Mouse (Mus musculus): ENCODE measurements at regions not wholly inside any gene's neighbourhood (a gene's known extent, or its start where the extent isn't known, plus 50 kb on each side); places are given as distances from the start of the nearest gene placed in this dataset.

- Histone ChIP-seq H3K4me3 (no peak overlapping the region), H3K36me3 (no peaks in the 10 kb centered on the region), H3K4me1 (no peaks in the 10 kb centered on the region), H3K27me3 (no peaks in the 10 kb centered on the region), H3K27ac (no peak overlapping the region), H3K4me2 (no peak overlapping the region), H3K9ac (no peak overlapping the region), H3K9me3 (no peaks in the 10 kb centered on the region)
- WGBS = 66% methylated on average over 4 of the region's 4 CpGs
- no peak for ATAC-seq (ENCODE audit: borderline replicate concordance, extremely low read depth, low FRiP score, low TSS enrichment)
These were observed 342.4 kb upstream of the Kirrel3 start for GRCm38 (mm10) chr9:34143131-34143795.

DNA sequence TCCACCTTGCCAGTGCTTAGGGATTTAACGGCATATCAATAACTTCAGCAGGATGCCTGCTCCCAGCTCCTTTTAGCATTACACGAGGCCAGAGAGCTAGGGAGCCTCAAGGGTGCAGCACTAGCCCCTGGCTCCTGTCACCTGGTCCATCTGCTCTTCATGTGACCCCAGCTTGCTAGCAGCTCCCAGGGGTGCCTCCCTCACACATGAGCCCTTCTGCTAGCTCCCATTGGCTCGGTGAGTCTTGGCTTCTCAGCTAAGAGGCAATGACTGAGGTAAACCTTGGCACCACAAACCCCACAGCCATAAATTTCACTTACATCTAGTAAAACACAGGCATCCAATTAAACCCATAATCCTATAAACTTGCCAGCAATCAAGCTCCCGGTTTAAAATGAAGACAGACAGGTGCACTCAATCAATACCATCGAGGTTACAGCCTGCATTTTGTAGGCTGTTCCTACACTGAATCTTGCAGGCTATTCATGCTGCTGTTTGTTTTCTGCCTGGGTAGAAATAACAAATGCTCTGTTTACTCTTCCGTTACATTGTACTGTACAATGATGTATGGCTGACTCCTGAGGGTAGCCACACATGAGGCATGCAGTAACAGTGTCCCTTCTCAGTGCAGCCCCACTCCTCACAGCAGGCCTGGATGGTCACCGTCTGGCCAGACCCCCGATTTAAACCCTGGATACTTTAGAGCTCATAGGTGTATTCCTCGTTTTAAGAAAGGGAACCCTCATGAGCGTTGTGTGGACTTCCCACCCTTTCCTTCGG, 330.3 kb upstream of the Kirrel3 start:
- Histone ChIP-seq H3K4me3 (no peak overlapping the region), H3K4me1 (no peaks in the 10 kb centered on the region), H3K9me3 (no peaks in the 10 kb centered on the region), H3K27me3 (no peaks in the 10 kb centered on the region), H3K4me2 (no peak overlapping the region), H3K36me3 (no peaks in the 10 kb centered on the region), H3K9ac (no peak overlapping the region), H3K27ac (no peak overlapping the region)
- no peak for ATAC-seq (ENCODE audit: borderline replicate concordance, extremely low read depth, low FRiP score, low TSS enrichment)
- 51% methylated on average over 11 of the region's 11 CpGs for WGBS

DNA sequence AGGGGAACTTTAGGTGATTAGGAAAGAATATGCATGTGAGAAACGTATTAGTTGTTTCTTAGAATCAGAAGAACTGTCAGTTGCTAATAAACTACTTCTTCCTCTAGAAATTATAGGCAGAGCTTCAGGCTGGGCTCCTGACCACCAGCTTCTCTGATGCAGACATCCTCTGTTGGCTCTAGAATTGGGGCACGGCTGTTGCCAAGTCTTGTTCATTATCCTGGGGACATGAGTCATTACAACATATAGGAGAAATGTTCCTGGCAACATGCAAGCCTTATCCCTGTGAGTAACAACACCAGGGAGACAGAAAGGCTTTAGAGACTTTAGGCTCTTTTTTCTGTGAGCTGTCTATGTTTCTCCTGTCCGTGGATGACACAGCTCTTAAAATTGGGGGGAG, 329.1 kb upstream of the Kirrel3 start:
- no peak overlapping the region for H3K4me3 ChIP-seq
- no peak overlapping the region for H3K9ac ChIP-seq
- H3K9me3 ChIP-seq = no peaks in the 10 kb centered on the region
- H3K4me1 ChIP-seq = no peaks in the 10 kb centered on the region
- no peak overlapping the region for H3K4me2 ChIP-seq
- WGBS = 57% methylated on average over 3 of the region's 3 CpGs
- no peaks in the 10 kb centered on the region for H3K27me3 ChIP-seq
- no peak overlapping the region for H3K27ac ChIP-seq
- H3K36me3 ChIP-seq = no peaks in the 10 kb centered on the region
- ATAC-seq (ENCODE audit: borderline replicate concordance, extremely low read depth, low FRiP score, low TSS enrichment) = no peak

DNA sequence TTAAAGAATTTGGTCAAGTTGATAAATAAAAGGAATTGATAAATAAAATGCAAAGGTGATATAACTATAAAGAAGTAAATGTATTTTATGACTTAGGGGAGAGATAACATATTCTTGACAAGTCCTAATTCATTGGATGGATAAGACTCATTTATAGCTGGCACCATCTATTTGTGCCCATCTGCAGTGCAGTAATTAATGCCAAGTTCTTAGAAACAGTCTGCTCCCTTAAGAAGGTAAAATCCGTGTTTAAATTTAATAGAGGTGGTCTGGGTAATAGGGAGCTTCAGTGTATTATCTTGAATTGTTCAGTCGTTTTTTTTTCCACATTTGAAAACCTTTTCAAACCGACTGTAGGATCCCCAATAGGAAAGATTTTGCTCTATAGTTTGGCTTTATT, 324.6 kb upstream of the Kirrel3 start:
- Histone ChIP-seq H3K4me3 (no peak overlapping the region), H3K4me2 (no peak overlapping the region), H3K27ac (no peak overlapping the region), H3K27me3 (no peaks in the 10 kb centered on the region), H3K36me3 (no peaks in the 10 kb centered on the region), H3K9ac (no peak overlapping the region), H3K4me1 (no peaks in the 10 kb centered on the region), H3K9me3 (no peaks in the 10 kb centered on the region)
- ATAC-seq (ENCODE audit: borderline replicate concordance, extremely low read depth, low FRiP score, low TSS enrichment) = no peak
- 58% methylated on average over 3 of the region's 3 CpGs for WGBS

GRCm38 (mm10) chr9:34186314-34186713, 299.4 kb upstream of the Kirrel3 start:
- no peaks in the 10 kb centered on the region for H3K27me3 ChIP-seq
- ATAC-seq (ENCODE audit: borderline replicate concordance, extremely low read depth, low FRiP score, low TSS enrichment) = no peak
- no peak overlapping the region for H3K4me3 ChIP-seq
- H3K9ac ChIP-seq = no peak overlapping the region
- H3K36me3 ChIP-seq = no peaks in the 10 kb centered on the region
- 67% methylated on average over 4 of the region's 4 CpGs for WGBS
- no peak overlapping the region for H3K27ac ChIP-seq
- no peaks in the 10 kb centered on the region for H3K4me1 ChIP-seq
- no peak overlapping the region for H3K4me2 ChIP-seq
- H3K9me3 ChIP-seq = no peaks in the 10 kb centered on the region

DNA sequence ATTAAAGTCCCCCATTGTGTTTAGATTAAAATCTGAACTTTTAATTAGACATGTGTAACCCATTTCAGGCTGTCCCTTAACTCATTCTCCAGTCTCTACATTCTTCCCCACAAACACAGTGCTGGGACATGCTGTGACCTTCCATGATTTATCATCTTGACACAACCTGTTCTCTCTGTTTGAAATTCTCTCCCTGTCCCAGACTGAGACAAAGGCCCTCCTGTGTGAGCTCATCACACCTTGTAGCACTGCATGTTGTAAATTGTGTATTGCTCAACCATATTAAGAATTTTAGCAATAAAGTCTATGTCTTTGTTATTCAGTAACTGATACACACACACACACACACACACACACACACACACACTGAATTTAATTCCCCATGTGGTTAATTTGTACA, 293.2 kb upstream of the Kirrel3 start:
- no peaks in the 10 kb centered on the region for H3K9me3 ChIP-seq
- H3K36me3 ChIP-seq = no peaks in the 10 kb centered on the region
- H3K27me3 ChIP-seq = no peaks in the 10 kb centered on the region
- H3K4me3 ChIP-seq = no peak overlapping the region
- no peak overlapping the region for H3K4me2 ChIP-seq
- H3K27ac ChIP-seq = no peak overlapping the region
- H3K4me1 ChIP-seq = no peaks in the 10 kb centered on the region
- no peak overlapping the region for H3K9ac ChIP-seq
- ATAC-seq (ENCODE audit: borderline replicate concordance, extremely low read depth, low FRiP score, low TSS enrichment) = no peak

DNA sequence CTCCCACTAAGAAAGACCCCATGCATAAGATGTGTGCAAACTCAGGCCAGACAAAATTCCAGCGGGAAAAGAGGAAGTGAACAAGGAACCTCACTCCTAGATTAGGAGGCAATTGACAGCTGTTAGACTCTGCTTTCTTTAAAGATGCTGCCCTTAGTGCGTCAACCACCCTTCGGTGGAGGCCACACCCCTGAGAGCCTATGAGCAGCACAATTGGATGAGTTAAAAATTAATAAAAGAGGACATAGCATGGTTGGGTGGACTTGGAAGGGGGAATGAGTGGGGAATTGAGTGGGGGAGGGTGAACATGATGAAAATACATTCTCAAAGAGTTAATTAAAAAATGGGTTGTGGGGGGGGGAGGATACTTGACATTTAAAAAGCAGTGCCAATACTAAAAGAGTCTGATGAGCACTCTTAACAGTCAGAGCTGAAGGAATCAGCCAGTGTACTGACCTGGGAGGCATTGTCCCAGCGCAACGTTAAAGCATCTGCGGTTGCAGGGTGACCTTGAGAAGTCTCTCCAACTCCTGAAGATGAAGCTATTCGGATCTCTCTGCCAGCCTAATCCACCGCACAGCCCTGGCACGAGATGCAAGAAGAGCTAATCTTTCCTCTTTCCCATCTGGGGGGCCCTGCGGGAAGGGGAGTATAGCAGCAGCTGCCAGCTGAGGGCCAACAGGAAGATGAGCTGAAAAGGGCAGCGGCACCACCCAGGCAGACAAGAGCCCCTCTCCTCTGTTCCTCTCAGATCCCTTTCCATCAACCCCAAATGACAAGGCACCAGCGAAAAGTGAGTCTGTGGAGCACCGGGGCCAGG, 283.4 kb upstream of the Kirrel3 start:
- H3K9ac ChIP-seq = no peak overlapping the region
- H3K27me3 ChIP-seq = no peaks in the 10 kb centered on the region
- WGBS = 38% methylated on average over 13 of the region's 13 CpGs
- H3K36me3 ChIP-seq = no peaks in the 10 kb centered on the region
- no peak for ATAC-seq (ENCODE audit: borderline replicate concordance, extremely low read depth, low FRiP score, low TSS enrichment)
- no peak overlapping the region for H3K27ac ChIP-seq
- no peak overlapping the region for H3K4me2 ChIP-seq
- peaks cover 15% of the 10 kb centered on the region for H3K4me1 ChIP-seq
- no peaks in the 10 kb centered on the region for H3K9me3 ChIP-seq
- no peak overlapping the region for H3K4me3 ChIP-seq

- ATAC-seq (ENCODE audit: borderline replicate concordance, extremely low read depth, low FRiP score, low TSS enrichment) = no peak
- no peak overlapping the region for H3K4me3 ChIP-seq
- no peaks in the 10 kb centered on the region for H3K36me3 ChIP-seq
- no peak overlapping the region for H3K27ac ChIP-seq
- no peaks in the 10 kb centered on the region for H3K27me3 ChIP-seq
- no peak overlapping the region for H3K9ac ChIP-seq
- H3K9me3 ChIP-seq = no peaks in the 10 kb centered on the region
- no peak overlapping the region for H3K4me2 ChIP-seq
- WGBS = 25% methylated on average over 11 of the region's 11 CpGs
- H3K4me1 ChIP-seq = peaks cover 15% of the 10 kb centered on the region
These were observed 282.6 kb upstream of the Kirrel3 start for GRCm38 (mm10) chr9:34202942-34203551.

DNA sequence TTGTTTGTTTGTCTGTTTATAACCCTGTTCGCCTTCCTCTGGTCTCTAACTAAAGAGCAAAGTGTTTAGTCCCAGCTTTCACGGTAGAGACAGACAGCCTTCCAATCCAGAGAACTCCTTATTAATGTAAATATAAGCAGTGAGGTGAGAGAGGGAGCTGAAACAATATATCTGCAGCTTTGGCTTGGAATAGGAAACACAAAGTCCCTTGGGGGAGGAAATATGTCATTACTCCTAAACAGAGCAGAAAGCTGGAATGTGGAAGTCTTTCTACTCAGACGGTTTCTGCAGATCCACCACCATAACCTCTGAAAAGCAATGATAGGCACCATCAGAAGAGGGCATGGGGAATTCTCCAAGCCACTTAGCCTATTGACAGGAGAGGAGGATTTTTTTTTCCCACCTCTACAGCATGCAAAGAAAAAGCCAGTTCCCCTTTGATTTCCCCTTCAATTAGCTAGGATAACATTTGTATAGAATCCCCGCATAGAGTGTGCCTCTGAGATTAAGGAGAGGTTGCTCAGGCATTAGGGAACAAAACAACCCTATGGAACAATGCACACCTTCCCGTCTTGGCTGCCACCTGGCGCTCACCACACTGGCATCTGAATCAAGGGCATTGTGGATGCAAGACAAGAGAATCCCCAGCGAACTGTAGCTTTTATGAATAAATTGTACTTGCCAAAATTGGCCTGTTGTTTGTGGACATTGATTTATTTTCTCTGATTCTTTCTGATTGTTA, 281.9 kb upstream of the Kirrel3 start:
- Histone ChIP-seq H3K9ac (no peak overlapping the region), H3K36me3 (no peaks in the 10 kb centered on the region), H3K27me3 (no peaks in the 10 kb centered on the region), H3K4me3 (no peak overlapping the region), H3K4me2 (no peak overlapping the region), H3K4me1 (peaks cover 15% of the 10 kb centered on the region), H3K9me3 (no peaks in the 10 kb centered on the region), H3K27ac (no peak overlapping the region)
- WGBS = 32% methylated on average over 7 of the region's 7 CpGs
- no peak for ATAC-seq (ENCODE audit: borderline replicate concordance, extremely low read depth, low FRiP score, low TSS enrichment)

- ATAC-seq (ENCODE audit: borderline replicate concordance, extremely low read depth, low FRiP score, low TSS enrichment) = peak; percentile 64; the same call in 1 of the 2 replicates
- WGBS = 40% methylated on average over 2 of the region's 2 CpGs
These were observed 281.2 kb upstream of the Kirrel3 start for GRCm38 (mm10) chr9:34204479-34204878.

DNA sequence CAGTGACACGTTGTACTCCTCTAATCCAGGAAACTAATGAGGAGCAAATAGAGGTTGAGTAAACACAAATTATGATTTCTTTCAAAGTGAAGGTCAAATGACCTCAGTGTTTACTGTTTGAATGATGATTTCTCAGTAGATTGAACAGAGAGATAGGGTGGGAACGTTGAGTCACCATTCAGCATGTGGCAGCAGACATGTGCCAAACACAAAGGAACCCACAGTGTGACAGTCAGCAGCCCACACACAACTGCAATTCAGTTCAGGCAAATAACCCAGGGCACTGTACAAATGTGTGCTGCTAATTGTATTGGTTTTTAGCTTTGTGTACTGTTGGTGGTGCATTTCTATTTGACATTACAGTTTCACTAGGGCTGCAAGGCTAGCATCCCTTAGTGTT, 254.1 kb upstream of the Kirrel3 start:
- H3K27ac ChIP-seq = no peak overlapping the region
- no peak for ATAC-seq (ENCODE audit: borderline replicate concordance, extremely low read depth, low FRiP score, low TSS enrichment)
- H3K27me3 ChIP-seq = no peaks in the 10 kb centered on the region
- H3K4me2 ChIP-seq = no peak overlapping the region
- H3K4me1 ChIP-seq = no peaks in the 10 kb centered on the region
- 10% methylated on average over 2 of the region's 2 CpGs for WGBS
- no peak overlapping the region for H3K9ac ChIP-seq
- H3K4me3 ChIP-seq = no peak overlapping the region
- H3K36me3 ChIP-seq = no peaks in the 10 kb centered on the region
- H3K9me3 ChIP-seq = no peaks in the 10 kb centered on the region

More at GRCm38 (mm10) chr9:34204479-34204878, 281.2 kb upstream of the Kirrel3 start:
- Histone ChIP-seq H3K27me3 (no peaks in the 10 kb centered on the region), H3K4me2 (no peak overlapping the region), H3K9ac (no peak overlapping the region), H3K9me3 (no peaks in the 10 kb centered on the region), H3K36me3 (no peaks in the 10 kb centered on the region), H3K4me3 (no peak overlapping the region), H3K4me1 (peaks cover 15% of the 10 kb centered on the region), H3K27ac (no peak overlapping the region)
